Mouse (Mus musculus) thymus, adult 2 months (tissue): ENCODE results near the gene Flg.

Source experiments
- CTCF ChIP-seq: fragments of 200-500 bp; IDR thresholded peaks from 2 replicates; pipeline ENCODE4 v1.5.1; 2012; ENCODE audit warnings: mild to moderate bottlenecking, control low read depth, low read length, moderate library complexity, borderline replicate concordance; ENCODE audit not compliant: control insufficient read depth, poor library complexity, insufficient read depth; ENCODE audit errors: extremely low read depth
- POLR2A ChIP-seq: fragments of 200-500 bp; IDR thresholded peaks from 2 replicates; pipeline ENCODE4 v1.6.1; 2012; ENCODE audit warnings: mild to moderate bottlenecking, low read length, control low read depth, moderate library complexity; ENCODE audit not compliant: control insufficient read depth, poor library complexity, insufficient read depth; ENCODE audit errors: extremely low read depth

- no peak for TF ChIP-seq CTCF
- no peak for TF ChIP-seq POLR2A
These were observed 32.8 kb downstream of the Flg start for GRCm38 (mm10) chr3:93306142-93306541.
